Mouse (Mus musculus) MEL (cell line): ENCODE data around the gene Ckap4. TPM values are rescaled to one million over a fixed set of nuclear protein-coding genes. Genes with fewer than 3 reads are reported as not detected.
"Not testable (repeated sequence)": the region's sequence is repeated elsewhere in the genome, so short reads cannot be mapped to it uniquely, and the experiment has no call there.

ENCODE experiments used
- DNase-seq: peaks from one replicate; pipeline ENCODE4 v3.0.0; 2011; ENCODE audit warnings: low read depth, low spot score
- H3K27ac ChIP-seq: 2 replicates; pipeline ENCODE4 v1.5.1; 2012; ENCODE audit warnings: low read depth, mild to moderate bottlenecking, control low read depth, low read length, moderate library complexity; ENCODE audit not compliant: control insufficient read depth
- H3K27me3 ChIP-seq, 2 experiments: fragments of 150-350 bp in 1 of 2; sonication (generic) in 1 of 2; 2 replicates each; pipeline ENCODE4 v1.6.1; 2012; ENCODE audit warnings: low read length in 2 of 2, mild to moderate bottlenecking in 2 of 2, improper control_type of control experiment in 1 of 2, moderate library complexity in 1 of 2; ENCODE audit not compliant: insufficient read depth in 2 of 2, control insufficient read depth in 1 of 2
- H3K36me3 ChIP-seq, 2 experiments: 2 replicates each; pipeline ENCODE4 v1.6.1; 2012 to 2014; ENCODE audit warnings: low read length in 2 of 2, improper control_type of control experiment in 1 of 2, inconsistent platforms in 1 of 2, mild to moderate bottlenecking in 1 of 2; ENCODE audit not compliant: insufficient read depth in 2 of 2, control insufficient read depth in 1 of 2
- H3K4me1 ChIP-seq, 2 experiments: fragments of 150-350 bp in 1 of 2; sonication (generic) in 1 of 2; 2 replicates each; pipeline ENCODE4 v1.6.1; 2012; ENCODE audit warnings: low read length in 2 of 2, improper control_type of control experiment in 1 of 2, mild to moderate bottlenecking in 1 of 2; ENCODE audit not compliant: insufficient read depth in 2 of 2, control insufficient read depth in 1 of 2
- H3K4me3 ChIP-seq, 2 experiments: fragments of 150-350 bp in 1 of 2; sonication (generic) in 1 of 2; 2 replicates each; pipeline ENCODE4 v1.5.1; 2012; ENCODE audit warnings: low read depth in 2 of 2, low read length in 2 of 2, mild to moderate bottlenecking in 2 of 2, moderate library complexity in 2 of 2, control low read depth in 1 of 2, improper control_type of control experiment in 1 of 2; ENCODE audit not compliant: control insufficient read depth in 1 of 2, insufficient read depth in 1 of 2
- H3K79me2 ChIP-seq: 2 replicates; pipeline ENCODE4 v1.6.1; 2012; ENCODE audit warnings: mild to moderate bottlenecking, low read length, moderate library complexity; ENCODE audit not compliant: control insufficient read depth, poor library complexity, insufficient read depth
- H3K9ac ChIP-seq: 2 replicates; pipeline ENCODE4 v1.6.1; 2012; ENCODE audit warnings: low read depth, mild to moderate bottlenecking, control low read depth, low read length, moderate library complexity; ENCODE audit not compliant: control insufficient read depth, poor library complexity, severe bottlenecking
- H3K9me3 ChIP-seq: fragments of 150-350 bp; sonication (generic); replicated peaks from 2 replicates; pipeline ENCODE4 v1.6.1; 2012; ENCODE audit warnings: mild to moderate bottlenecking, low read length, improper control_type of control experiment, moderate library complexity; ENCODE audit not compliant: insufficient read depth
- CTCF ChIP-seq, 3 experiments: IDR thresholded peaks in 2 of 3; conservative IDR thresholded peaks in 1 of 3; 2 replicates each; pipeline ENCODE4 v1.5.1; 2011 to 2012; ENCODE audit warnings: low read length in 3 of 3, low read depth in 2 of 3, mild to moderate bottlenecking in 2 of 3, improper control_type of control experiment in 1 of 3, inconsistent platforms in 1 of 3, mixed read lengths in 1 of 3, moderate library complexity in 1 of 3; ENCODE audit not compliant: control insufficient read depth in 1 of 3, insufficient read depth in 1 of 3, poor library complexity in 1 of 3, severe bottlenecking in 1 of 3
- ELF1 ChIP-seq: IDR thresholded peaks from 2 replicates; pipeline ENCODE4 v1.6.1; 2014; ENCODE audit warnings: low read depth, mild to moderate bottlenecking, inconsistent platforms, low read length, improper control_type of control experiment, moderate library complexity
- GATA1 ChIP-seq: IDR thresholded peaks from 2 replicates; pipeline ENCODE4 v1.6.1; 2011; ENCODE audit warnings: low read depth, low read length, improper control_type of control experiment
- HCFC1 ChIP-seq: IDR thresholded peaks from 2 replicates; pipeline ENCODE4 v1.6.1; 2012; ENCODE audit warnings: low read depth, mild to moderate bottlenecking, inconsistent platforms, low read length, improper control_type of control experiment, moderate library complexity
- KAT2A ChIP-seq: conservative IDR thresholded peaks from 2 replicates; pipeline ENCODE4 v1.6.1; 2012; ENCODE audit warnings: low read depth, low read length, improper control_type of control experiment, inconsistent platforms
- MXI1 ChIP-seq: IDR thresholded peaks from 2 replicates; pipeline ENCODE4 v1.6.1; 2011; ENCODE audit warnings: mild to moderate bottlenecking, low read depth, low read length, improper control_type of control experiment
- MYC ChIP-seq: IDR thresholded peaks from 2 replicates; pipeline ENCODE4 v1.6.1; 2011; ENCODE audit warnings: low read depth, mild to moderate bottlenecking, low read length, improper control_type of control experiment, moderate library complexity
- NELFE ChIP-seq: IDR thresholded peaks from 2 replicates; pipeline ENCODE4 v1.6.1; 2011; ENCODE audit warnings: low read depth, low read length, improper control_type of control experiment
- NRF1 ChIP-seq: IDR thresholded peaks from 2 replicates; pipeline ENCODE4 v1.6.1; 2014; ENCODE audit warnings: low read depth, mild to moderate bottlenecking, inconsistent platforms, low read length, improper control_type of control experiment, moderate library complexity; ENCODE audit not compliant: poor library complexity, insufficient read depth, severe bottlenecking
- POLR2A ChIP-seq, 2 experiments: IDR thresholded peaks; 2 replicates each; pipeline ENCODE4 v1.6.1; 2011 to 2012; ENCODE audit warnings: low read length in 2 of 2, mild to moderate bottlenecking in 2 of 2, control low read depth in 1 of 2, improper control_type of control experiment in 1 of 2, low read depth in 1 of 2, moderate library complexity in 1 of 2; ENCODE audit not compliant: control insufficient read depth in 1 of 2, insufficient read depth in 1 of 2, poor library complexity in 1 of 2
- POLR2AphosphoS2 ChIP-seq: IDR thresholded peaks from 2 replicates; pipeline ENCODE4 v1.6.1; 2011; ENCODE audit warnings: low read length, improper control_type of control experiment
- RAD21 ChIP-seq: IDR thresholded peaks from 2 replicates; pipeline ENCODE4 v1.6.1; 2011; ENCODE audit warnings: mild to moderate bottlenecking, low read depth, low read length, improper control_type of control experiment
- SIN3A ChIP-seq: IDR thresholded peaks from 2 replicates; pipeline ENCODE4 v1.6.1; 2012; ENCODE audit warnings: low read length, improper control_type of control experiment, inconsistent platforms
- TBP ChIP-seq: IDR thresholded peaks from 2 replicates; pipeline ENCODE4 v1.8.0; 2011; ENCODE audit warnings: low read depth, low read length, improper control_type of control experiment
- TCF12 ChIP-seq: IDR thresholded peaks from 2 replicates; pipeline ENCODE4 v1.6.1; 2014; ENCODE audit warnings: low read depth, mild to moderate bottlenecking, inconsistent platforms, low read length, improper control_type of control experiment, moderate library complexity
- ZC3H11A ChIP-seq: IDR thresholded peaks from 2 replicates; pipeline ENCODE4 v1.6.1; 2012; ENCODE audit warnings: low read depth, mild to moderate bottlenecking, inconsistent platforms, low read length, improper control_type of control experiment
- ZKSCAN1 ChIP-seq: IDR thresholded peaks from 2 replicates; pipeline ENCODE4 v1.6.1; 2012; ENCODE audit warnings: low read depth, mild to moderate bottlenecking, inconsistent platforms, low read length, improper control_type of control experiment, moderate library complexity
- ZMIZ1 ChIP-seq: IDR thresholded peaks from 2 replicates; pipeline ENCODE4 v1.6.1; 2012; ENCODE audit warnings: low read depth, mild to moderate bottlenecking, inconsistent platforms, low read length, improper control_type of control experiment, moderate library complexity
- ZNF384 ChIP-seq: IDR thresholded peaks from 2 replicates; pipeline ENCODE4 v1.6.1; 2012; ENCODE audit warnings: low read depth, mild to moderate bottlenecking, inconsistent platforms, low read length, improper control_type of control experiment
- polyA plus RNA-seq, 2 experiments: library from polyadenylated mRNA; stranded (reverse) in 1 of 2; unstranded in 1 of 2; fragments of >175 nt in 1 of 2; fragments of >200 nt in 1 of 2; gene quantifications; 2 replicates each; pipeline versions ENCODE4 v1.2.1 to v1.2.4; 2012; ENCODE audit warnings: low replicate concordance in 2 of 2, low read depth in 1 of 2; ENCODE audit not compliant: insufficient read length in 2 of 2, insufficient read depth in 1 of 2, missing spikeins in 1 of 2
- total RNA-seq: library from RNA; depleted of rRNA; stranded (reverse); fragments of 300-350 nt; gene quantifications from 2 replicates; pipeline ENCODE4 v1.2.3, GENCODE M21; 2012

The Ckap4 gene
- total and polyA plus RNA-seq, 3 experiments, result 1.0 to 5.2 TPM; not detected in 1

DNA sequence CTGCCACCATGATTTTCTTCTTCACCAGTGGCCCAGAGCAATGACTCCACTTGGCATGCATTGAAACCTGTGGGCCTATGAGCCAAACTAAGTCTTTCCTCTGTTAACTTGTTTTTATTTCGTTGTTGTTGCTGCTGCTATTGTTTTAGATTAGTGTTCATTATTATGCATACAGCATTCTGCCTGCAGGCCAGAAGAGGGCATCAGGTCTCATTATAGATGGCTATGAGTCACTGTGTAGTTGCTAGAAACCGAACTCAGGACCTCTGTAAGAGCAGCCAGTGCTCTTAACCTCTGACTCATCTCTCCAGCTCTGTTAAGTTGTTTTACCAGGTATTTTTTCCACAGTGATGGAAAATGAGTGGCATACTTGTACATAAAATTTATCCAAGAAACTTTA lies 50.8 kb downstream of the Ckap4 start:
- Histone ChIP-seq H3K79me2 (no peaks in the 10 kb centered on the region; the same call in 1 of the 2 replicates), H3K36me3 (peaks cover 0 to 10% of the 10 kb centered on the region in 2 experiments; a peak in 2 of 4 replicates), H3K4me3 (peak overlapping the region; percentile 62 to 64), H3K9ac (peak overlapping the region; percentile 71), H3K27ac (peak overlapping the region; percentile 74), H3K4me1 (peaks cover 0 to 15% of the 10 kb centered on the region in 2 experiments; a peak in 2 of 4 replicates), H3K27me3 (0 out of 4 replicates have a peak, but pooled peaks cover 0 to 2% of the 10 kb centered on the region in 2 experiments), H3K9me3 (no peaks in the 10 kb centered on the region)
- peak; percentile 75 for DNase-seq
- TF ChIP-seq ZNF384 (no peak), MXI1 (no peak), ELF1 (no peak), ZKSCAN1 (no peak), ZC3H11A (peak; percentile 45; the same call in 1 of the 2 replicates), CTCF (IDR thresholded peaks at IDR 0.05 in 2 of 3, conservative IDR thresholded peaks at IDR 0.05 in 1 of 3; ENCODE audit: control insufficient read depth in 1 of 3, insufficient read depth in 1 of 3, low read depth in 2 of 3, low read length in 3 of 3, poor library complexity in 1 of 3, severe bottlenecking in 1 of 3) (peak; percentile 25 to 56 (median 33); a peak in 5 of 6 replicates), RAD21 (peak; percentile 35), KAT2A (no peak), GATA1 (no peak)

DNA sequence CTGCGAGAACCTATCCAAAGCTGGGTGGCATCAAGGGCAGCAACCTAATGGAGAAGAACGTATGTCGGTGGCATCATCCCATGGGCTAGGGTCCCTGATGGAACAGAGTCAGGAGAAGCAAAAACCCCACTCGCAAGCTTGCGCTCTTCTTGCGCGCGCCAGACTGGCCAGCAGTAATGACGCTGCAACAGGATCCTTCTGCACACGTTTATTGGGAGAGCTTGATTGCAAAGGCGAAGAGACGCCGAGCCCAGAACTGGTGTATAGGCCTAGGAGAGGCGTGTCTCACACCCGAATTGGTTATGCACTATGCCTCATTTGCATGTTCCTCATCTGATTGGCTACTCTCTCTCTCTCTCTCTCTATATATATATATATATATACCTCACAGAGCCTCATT lies 51.4 kb downstream of the Ckap4 start:
- DNase-seq, result peak; percentile 94

DNA sequence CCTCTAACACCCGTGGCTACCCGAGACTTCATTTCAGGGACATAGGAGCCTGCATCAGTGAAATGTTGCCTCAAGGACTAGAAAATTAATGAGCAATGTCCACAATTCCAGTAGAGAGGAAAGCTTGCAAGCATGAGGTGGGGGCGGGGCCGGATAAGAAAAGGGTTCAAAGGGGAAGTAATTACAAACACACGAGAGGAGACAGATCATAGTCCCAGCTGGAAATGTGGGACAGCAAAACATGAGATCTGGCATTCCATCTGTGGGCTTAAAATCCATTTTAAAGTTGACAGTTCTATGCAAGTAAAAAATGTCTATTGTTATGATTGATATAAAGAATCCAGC lies 52.6 kb downstream of the Ckap4 start:
- 0 out of 2 replicates have a peak, but pooled peaks have one; percentile 7 for TF ChIP-seq MYC
- TF ChIP-seq POLR2AphosphoS2, result no peak
- Histone ChIP-seq H3K27ac (no peak overlapping the region), H3K4me3 (no peak overlapping the region), H3K79me2 (no peaks in the 10 kb centered on the region; the same call in 1 of the 2 replicates), H3K4me1 (peaks cover 0 to 15% of the 10 kb centered on the region in 2 experiments; a peak in 2 of 4 replicates), H3K9me3 (no peaks in the 10 kb centered on the region), H3K36me3 (peaks cover 0 to 10% of the 10 kb centered on the region in 2 experiments; a peak in 2 of 4 replicates), H3K27me3 (0 out of 4 replicates have a peak, but pooled peaks cover 0 to 2% of the 10 kb centered on the region in 2 experiments), H3K9ac (no peak overlapping the region)
- DNase-seq, result peak; percentile 35

More for the DNA sequence above, 51.4 kb downstream of the Ckap4 start:
- TF ChIP-seq ZMIZ1 (peak; percentile 36; the same call in 1 of the 2 replicates), POLR2AphosphoS2 (peak; percentile 72; the same call in 1 of the 2 replicates), NRF1 (0 out of 2 replicates have a peak, but pooled peaks have one; percentile 17), TBP (peak; percentile 76), SIN3A (peak; percentile 58), POLR2A (IDR thresholded peaks at IDR 0.05; ENCODE audit: control insufficient read depth in 1 of 2, insufficient read depth in 1 of 2, low read depth in 1 of 2, low read length in 2 of 2, poor library complexity in 1 of 2) (peak; percentile 50 to 85; a peak in 3 of 4 replicates), MYC (peak; percentile 48; the same call in 1 of the 2 replicates), MXI1 (peak; percentile 69), NELFE (peak; percentile 76), HCFC1 (peak; percentile 54), TCF12 (0 out of 2 replicates have a peak, but pooled peaks have one; percentile 2)
- TF ChIP-seq, all 39 proteins: peak for 11; not testable (repeated sequence) for 28
- not testable (repeated sequence) for H3K79me2 ChIP-seq, H3K27me3 ChIP-seq, H3K9me3 ChIP-seq
- H3K27ac ChIP-seq, result peak overlapping the region; percentile 86
- H3K4me3 ChIP-seq, result peak overlapping the region; percentile 80 to 83
- H3K36me3 ChIP-seq, result peaks cover 0 to 10% of the 10 kb centered on the region in 2 experiments; a peak in 2 of 4 replicates
- H3K4me1 ChIP-seq, result peaks cover 0 to 15% of the 10 kb centered on the region in 2 experiments; a peak in 2 of 4 replicates
- peak overlapping the region; percentile 87 for H3K9ac ChIP-seq
